In genomic region chr15:62274818-62275217, GRCm38 (mm10) we compare ENCODE assay signal across 35 mouse cellular contexts.
"Had no signal": no experiment of that assay in that cellular context is flagged by ENCODE, and none has a peak within 500 bp of the region (broad histone marks: within the 10 kb centered on the region; RNA-seq: fewer than 3 reads in every experiment).

No protein-coding gene starts in this region.

- H3K27ac ChIP-seq: heart, embryonic 10.5 days; heart, embryonic 13.5 days; heart, embryonic 15.5 days; hindbrain, embryonic 10.5 days; hindbrain, embryonic 12.5 days; hindbrain, embryonic 13.5 days; hindbrain, embryonic 14.5 days; hindbrain, embryonic 15.5 days; hindbrain, postnatal 0 days; kidney, embryonic 15.5 days; kidney, postnatal 0 days; layer of hippocampus, adult 2 months; left cerebral cortex, adult 2 months had no signal

- H3K4me3 ChIP-seq: heart, embryonic 10.5 days; heart, embryonic 12.5 days; heart, embryonic 13.5 days; heart, embryonic 15.5 days; hindbrain, embryonic 10.5 days; hindbrain, embryonic 12.5 days; hindbrain, embryonic 13.5 days; hindbrain, embryonic 15.5 days; kidney, embryonic 15.5 days; layer of hippocampus, adult 2 months; left cerebral cortex, adult 2 months had no signal

- H3K27me3 ChIP-seq: heart, embryonic 13.5 days; heart, embryonic 15.5 days; hindbrain, embryonic 12.5 days; hindbrain, embryonic 13.5 days; hindbrain, embryonic 15.5 days; kidney, embryonic 15.5 days had no signal

- H3K9ac ChIP-seq: heart, embryonic 12.5 days; heart, embryonic 13.5 days; heart, embryonic 15.5 days; hindbrain, embryonic 12.5 days; hindbrain, embryonic 13.5 days; hindbrain, embryonic 14.5 days; hindbrain, embryonic 15.5 days; kidney, embryonic 15.5 days had no signal

- DNase-seq: heart, postnatal 10 days; heart, postnatal 14 days; heart, postnatal 36 days; heart, postnatal 4 days; kidney, adult 11 months; kidney, adult 18-20 months; kidney, adult 2 months; kidney, adult 8-10 months; kidney, adult 9 months; kidney, postnatal 10 days; kidney, postnatal 14 days; kidney, postnatal 25 days; kidney, postnatal 36 days; kidney, postnatal 4 days; layer of hippocampus, adult 9-11 months; layer of hippocampus, postnatal 36 days had no signal

- ATAC-seq: hindbrain, embryonic 16.5 days; hindbrain, postnatal 0 days; inflammation-experienced regulatory T-cells, adult 6 months; intestine, embryonic 16.5 days; intestine, postnatal 0 days had no signal

- H3K36me3 ChIP-seq: heart, embryonic 10.5 days; heart, embryonic 12.5 days; heart, embryonic 13.5 days; heart, embryonic 15.5 days; hindbrain, embryonic 10.5 days; hindbrain, embryonic 12.5 days; hindbrain, embryonic 13.5 days; hindbrain, embryonic 15.5 days; kidney, embryonic 15.5 days had no signal

- H3K4me2 ChIP-seq: heart, embryonic 11.5 days; heart, embryonic 12.5 days; heart, embryonic 13.5 days; heart, embryonic 15.5 days; hindbrain, embryonic 12.5 days; hindbrain, embryonic 13.5 days; hindbrain, embryonic 14.5 days; hindbrain, embryonic 15.5 days; kidney, embryonic 15.5 days had no signal

- H3K4me1 ChIP-seq: heart, embryonic 10.5 days; heart, embryonic 12.5 days; heart, embryonic 13.5 days; heart, embryonic 15.5 days; hindbrain, embryonic 10.5 days; hindbrain, embryonic 12.5 days; hindbrain, embryonic 13.5 days; hindbrain, embryonic 15.5 days; kidney, embryonic 15.5 days had no signal

- H3K9me3 ChIP-seq: heart, embryonic 10.5 days; heart, embryonic 12.5 days; heart, embryonic 15.5 days; hindbrain, embryonic 10.5 days; hindbrain, embryonic 12.5 days; hindbrain, embryonic 13.5 days; hindbrain, embryonic 15.5 days; kidney, embryonic 15.5 days had no signal
